Mouse (Mus musculus): ENCODE results near the gene Gm28041.
"Not testable (repeated sequence)": the region's sequence is repeated elsewhere in the genome, so short reads cannot be mapped to it uniquely, and the experiment has no call there.

Gene Gm28041

DNA sequence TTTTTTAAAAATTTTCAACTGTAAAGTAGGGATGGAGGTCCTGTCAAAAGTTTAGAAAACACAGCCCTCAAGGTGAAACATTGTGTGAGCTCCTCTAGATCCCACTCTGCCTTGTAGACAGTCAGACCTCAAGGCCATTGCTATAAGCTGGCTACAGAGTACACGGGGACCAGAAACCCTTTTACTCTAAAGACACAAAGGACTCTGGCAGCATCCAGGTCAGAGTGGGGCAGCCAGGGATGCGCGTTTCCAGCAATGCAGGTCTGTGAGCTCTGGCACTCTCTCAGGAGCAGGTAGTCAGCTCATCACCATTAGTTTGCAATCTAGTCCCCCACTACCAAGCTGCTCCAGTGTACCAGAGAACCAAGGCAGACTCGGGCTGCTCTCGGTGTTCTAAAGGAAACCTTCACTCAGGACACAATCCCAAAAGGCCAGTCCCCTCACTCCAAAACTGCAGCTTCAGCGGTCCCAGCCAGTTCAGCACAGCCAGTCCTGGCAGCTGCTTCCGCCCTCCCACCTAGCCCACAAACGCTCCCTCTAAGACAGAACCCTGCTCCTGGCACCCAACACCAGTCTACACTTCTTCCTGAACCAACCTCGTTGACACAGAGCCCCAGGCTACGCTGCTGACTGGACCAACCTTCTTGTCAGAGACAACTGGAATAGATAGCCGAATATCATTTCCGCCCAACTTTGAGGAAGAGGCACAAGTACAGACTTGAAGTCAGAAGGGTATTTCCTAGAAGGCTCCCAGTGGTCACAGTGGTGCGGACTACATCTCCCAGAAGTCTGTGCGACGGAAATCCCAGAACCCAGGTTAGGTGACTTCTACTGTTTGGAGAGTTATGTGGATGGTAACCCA lies at the start of gene Gm28041, which contains the start of gene Zfp456:
Gene Gm28041 (minus strand): TSS at position 684 of the 862 bp plus-strand sequence.
Gene Zfp456 (minus strand): TSS at position 761 of the 862 bp plus-strand sequence.
- DNase-seq (ENCODE audit: low spot score) = peak; percentile 63

DNA sequence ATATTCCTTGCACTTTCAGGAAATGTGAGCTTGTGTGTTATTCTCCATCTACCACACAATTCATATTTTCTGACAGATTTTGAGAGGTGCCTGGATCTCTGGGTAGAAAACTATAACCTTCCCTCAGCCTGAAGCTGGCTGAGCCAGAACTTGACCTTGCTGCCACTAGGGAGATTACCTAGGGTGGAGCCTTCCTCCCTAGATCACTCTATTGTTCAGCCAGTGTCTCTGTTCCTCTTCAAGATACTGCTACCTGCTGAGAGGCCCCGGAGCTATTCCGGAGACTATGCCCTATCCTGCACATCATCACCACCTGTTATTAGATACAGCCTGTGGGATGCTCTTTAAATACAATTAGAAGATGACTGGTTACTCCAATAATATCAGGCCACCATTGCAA lies 47.0 kb upstream of the Gm28041 start:
- DNase-seq (ENCODE audit: low spot score) = not testable (repeated sequence)

DNA sequence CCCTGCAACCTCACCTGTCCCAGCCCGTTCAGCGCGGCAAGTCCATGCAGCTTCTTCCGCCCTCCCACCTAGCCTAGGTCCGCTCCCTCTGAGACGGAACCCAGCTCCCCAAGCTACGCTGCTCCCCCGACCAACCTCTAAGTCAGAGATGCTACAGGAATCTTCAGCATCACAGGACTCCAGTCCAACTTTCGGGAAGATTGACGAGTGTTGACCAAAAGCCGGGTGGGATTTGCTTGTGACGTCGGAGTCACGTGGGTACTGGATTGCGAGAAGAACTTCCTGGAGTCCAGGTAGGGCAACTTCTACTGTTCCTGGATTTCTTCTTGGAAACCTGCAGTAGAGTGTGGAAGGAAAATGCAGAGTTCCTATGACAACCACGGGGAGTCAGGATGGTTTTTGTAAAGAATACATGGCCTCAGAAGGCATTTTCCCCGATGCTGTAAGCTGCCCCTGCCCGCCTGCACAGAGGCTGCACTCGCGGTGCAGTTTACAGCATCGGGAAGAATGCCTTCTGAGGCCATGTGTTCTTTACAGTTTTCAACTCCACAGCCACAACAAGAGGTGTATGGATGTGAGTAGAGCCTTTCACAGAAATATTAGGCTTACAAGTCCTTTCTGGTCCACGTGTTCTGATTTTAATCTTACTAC lies 45.8 kb upstream of the Gm28041 start, which contains the start of gene Zfp459:
Gene Zfp459 (minus strand): TSS at position 212 of the 651 bp plus-strand sequence.
- peak; percentile 7 for DNase-seq (ENCODE audit: low spot score)

DNA sequence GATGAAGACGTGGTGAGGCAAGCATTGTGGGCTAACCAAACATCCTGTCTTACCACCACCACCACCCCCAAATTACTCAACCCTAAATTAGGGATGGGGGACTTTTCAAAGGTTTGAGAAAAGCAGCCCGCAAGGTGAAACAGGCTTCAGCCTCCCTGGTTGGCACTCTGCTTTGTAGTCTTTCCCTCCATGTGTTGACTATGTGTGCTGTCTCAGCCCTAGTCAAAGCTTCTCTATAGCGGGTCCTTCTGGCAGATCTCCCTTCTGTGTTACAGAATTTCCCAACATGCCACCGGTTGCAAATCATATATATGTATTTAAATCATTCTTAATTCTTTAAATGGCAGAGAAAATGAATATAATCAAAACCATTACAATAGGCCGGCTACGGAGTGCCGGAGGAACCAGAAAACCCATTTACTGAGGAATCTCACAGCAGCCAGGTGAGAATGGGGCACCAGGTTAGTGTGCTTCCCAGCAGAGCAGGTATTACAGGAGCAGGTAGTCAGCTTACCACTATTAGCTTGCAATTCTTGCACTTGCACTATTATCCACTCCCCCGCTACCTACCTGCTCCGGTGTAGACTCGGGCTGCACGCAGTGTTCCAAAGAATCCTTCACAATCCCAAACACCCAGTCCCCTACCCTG lies 45.1 kb upstream of the Gm28041 start:
- no peak for DNase-seq (ENCODE audit: low spot score)

DNA sequence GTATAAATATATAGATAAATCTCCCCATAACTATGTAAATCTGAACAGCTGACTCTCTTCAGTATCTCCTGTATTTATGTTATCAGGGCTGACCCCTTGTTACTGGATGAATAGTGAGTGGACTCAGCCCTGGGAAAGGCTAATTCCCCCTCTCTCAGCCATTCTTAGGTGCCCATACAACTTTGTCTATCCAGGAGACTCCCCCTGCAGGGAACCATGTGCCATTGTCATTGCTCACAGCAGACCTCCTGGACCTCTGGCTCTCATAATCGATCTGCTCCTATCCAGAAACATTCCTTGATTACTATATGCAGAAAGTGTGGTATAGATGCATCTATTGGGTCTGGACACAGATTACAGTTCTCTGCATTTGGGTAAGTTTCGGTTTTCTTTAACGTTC lies 41.3 kb upstream of the Gm28041 start:
- no peak for DNase-seq (ENCODE audit: low spot score)

DNA sequence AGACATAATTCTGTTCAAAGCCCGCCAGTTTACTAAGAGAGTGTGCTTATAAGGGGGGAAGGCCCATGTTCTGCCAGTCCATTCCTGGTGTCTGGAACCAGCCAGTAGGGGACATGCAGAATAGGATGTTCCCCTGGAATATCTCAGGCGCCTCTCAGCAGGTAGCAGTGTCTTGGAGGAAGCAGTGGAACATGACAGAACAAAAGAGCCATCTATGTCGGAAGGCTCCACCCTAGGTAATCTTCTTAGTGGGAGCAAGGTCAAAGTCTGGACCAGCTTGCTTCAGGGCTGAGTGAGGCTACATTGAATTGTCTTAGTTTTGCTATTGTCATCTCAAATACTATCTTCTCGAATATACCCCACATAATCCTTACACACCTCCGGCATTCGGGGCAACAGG lies 40.2 kb upstream of the Gm28041 start:
- DNase-seq (ENCODE audit: low spot score) = no peak

DNA sequence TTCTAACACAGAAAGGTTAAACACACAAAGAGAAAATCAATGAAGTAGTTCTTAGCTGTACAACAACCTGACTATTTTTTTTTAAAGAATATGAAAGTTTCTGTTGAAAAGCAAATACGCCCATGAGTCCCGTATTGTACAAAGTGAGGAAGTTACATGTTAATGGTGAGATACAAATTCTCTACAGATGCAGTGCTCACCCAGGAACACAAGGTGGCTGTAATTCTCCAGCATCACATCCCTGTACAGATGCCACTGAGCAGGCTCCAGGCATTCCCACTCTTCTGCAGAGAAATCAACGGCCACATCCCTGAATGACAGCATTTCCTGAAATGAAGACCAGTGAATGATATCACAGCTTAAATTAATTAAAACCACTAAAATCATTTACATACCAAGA lies 38.1 kb upstream of the Gm28041 start:
- not testable (repeated sequence) for DNase-seq (ENCODE audit: low spot score)

DNA sequence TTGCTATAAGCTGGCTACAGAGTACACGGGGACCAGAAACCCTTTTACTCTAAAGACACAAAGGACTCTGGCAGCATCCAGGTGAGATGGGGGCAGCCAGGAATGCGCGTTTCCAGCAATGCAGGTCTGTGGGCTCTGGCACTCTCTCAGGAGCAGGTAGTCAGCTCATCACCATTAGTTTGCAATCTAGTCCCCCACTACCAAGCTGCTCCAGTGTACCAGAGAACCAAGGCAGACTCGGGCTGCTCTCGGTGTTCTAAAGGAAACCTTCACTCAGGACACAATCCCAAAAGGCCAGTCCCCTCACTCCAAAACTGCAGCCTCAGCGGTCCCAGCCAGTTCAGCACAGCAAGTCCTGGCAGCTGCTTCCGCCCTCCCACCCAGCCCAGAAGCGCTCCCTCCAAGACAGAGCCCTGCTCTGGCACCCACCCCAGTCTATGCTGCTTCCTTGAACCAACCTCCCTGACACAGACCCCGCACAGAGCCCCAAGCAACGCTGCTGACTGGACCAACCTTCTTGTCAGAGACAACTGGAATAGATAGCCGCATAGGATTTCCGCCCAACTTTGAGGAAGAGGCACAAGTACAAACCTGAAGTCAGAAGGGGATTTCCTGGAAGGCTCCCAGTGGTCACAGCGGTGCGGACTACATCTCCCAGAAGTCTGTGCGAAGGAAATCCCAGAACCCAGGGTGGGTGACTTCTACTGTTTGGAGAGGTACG lies 23.8 kb upstream of the Gm28041 start, which contains the start of gene Zfp429:
Gene Zfp429 (minus strand): TSS at position 637 of the 721 bp plus-strand sequence.
- DNase-seq (ENCODE audit: low spot score) = peak; percentile 57

DNA sequence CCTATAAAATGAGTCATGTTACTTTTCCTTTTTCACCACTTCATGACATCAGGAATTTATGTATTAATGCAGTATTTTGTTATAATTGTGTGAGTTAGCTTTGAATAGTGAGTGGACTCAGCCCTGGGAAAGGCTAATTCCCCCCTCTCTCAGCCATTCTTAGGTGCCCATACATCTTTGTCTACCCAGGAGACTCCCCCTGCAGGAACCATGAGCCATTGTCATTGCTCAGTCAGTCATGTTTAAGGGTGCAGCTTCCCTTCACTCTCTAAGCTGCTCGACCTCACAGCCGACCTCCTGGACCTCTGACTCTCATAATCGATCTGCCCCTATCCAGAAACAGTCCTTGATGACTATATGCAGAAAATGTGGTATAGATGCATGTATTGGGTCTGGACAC lies 722 bp upstream of the Gm28041 start:
- DNase-seq (ENCODE audit: low spot score) = not testable (repeated sequence)

DNA sequence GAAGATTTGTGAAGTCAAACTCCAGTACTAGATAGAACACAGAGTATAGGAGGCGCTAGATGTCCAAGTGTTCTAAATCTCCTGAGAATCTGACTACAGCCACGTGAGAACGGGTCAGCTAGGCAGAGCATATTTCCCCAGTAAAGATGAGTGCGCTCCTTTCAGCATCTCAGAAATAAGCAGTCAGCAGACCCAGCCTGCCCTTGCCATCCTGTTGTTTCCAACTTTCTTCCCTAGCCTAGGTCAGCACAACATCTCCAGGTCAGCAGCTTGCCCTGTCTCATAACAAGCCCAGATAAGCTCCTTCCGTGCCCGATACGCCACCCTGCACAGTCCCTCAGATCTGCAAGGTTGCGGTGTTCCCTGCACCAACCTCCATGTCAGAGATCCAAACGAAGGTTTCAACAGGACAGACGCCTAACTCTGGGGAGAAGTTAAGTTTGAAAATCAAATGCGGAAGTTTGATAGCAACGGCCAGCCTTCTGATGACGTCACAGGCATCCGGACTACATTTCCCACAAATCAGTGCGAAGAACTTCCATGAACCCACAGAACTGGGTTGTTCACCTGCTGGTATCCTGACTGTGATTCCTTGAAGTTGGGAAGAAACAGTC lies 15.3 kb downstream of the Gm28041 start, which contains the start of the genes Gm28044 and Zfp953:
Gene Gm28044 (minus strand): TSS at position 406 of the 614 bp plus-strand sequence.
Gene Zfp953 (minus strand): TSS at position 475 of the 614 bp plus-strand sequence.
- peak; percentile 87 for DNase-seq (ENCODE audit: low spot score)

DNA sequence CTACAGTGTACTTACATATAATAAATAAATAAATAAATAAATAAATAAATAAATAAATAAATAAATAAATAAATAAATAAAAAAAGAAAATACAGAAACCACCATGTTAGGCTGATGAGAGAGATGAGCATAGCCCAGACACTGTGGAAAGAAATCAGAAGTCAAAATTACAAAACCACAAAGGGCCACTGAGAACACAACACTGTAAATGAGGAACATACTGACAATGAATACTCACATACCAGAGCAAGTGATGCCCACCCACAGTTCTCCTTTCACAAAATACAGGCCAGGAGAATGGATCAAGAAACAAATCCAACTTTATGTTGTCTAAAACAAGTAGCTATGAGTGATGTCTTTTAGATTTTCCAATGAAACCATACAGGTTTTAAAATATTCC lies 23.7 kb downstream of the Gm28041 start:
- DNase-seq (ENCODE audit: low spot score) = no peak

DNA sequence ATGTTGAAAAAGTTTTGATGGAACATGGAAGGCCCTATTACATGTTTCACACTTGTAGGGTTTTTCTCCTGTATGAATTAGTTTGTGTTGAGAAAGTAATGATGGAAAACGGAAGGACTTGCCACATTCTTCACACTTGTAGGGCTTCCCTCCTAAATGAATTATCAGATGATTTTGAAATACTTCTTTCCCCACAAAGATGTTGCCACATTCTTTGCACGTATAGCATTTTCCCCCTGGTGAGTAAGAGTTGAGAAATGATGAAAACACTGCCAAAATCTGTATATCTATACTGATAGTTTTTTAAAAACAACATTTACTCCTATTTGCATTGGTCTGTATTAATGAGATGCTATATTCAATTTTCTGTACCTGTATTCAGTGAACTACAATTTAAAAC lies 32.1 kb downstream of the Gm28041 start:
- DNase-seq (ENCODE audit: low spot score) = no peak

DNA sequence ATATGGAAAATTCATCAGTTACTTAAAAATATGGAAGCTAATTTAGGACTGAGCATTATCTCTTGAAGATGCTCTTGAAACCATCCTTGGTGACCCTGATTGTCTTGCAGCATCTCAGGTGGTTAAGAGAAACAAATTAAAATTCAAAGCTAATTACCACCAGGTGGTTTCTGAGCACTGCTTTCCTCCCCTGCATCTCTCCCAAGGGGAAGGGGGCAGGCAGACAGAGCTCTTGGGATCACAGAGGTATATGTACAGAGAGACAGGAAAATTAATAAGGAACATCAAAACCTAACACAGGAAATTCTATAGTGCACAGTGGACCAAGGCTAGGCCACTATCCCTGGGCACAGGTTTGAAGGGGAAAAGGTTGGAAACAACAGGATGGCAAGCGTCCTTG lies 42.7 kb downstream of the Gm28041 start:
- DNase-seq (ENCODE audit: low spot score) = peak; percentile 2

DNA sequence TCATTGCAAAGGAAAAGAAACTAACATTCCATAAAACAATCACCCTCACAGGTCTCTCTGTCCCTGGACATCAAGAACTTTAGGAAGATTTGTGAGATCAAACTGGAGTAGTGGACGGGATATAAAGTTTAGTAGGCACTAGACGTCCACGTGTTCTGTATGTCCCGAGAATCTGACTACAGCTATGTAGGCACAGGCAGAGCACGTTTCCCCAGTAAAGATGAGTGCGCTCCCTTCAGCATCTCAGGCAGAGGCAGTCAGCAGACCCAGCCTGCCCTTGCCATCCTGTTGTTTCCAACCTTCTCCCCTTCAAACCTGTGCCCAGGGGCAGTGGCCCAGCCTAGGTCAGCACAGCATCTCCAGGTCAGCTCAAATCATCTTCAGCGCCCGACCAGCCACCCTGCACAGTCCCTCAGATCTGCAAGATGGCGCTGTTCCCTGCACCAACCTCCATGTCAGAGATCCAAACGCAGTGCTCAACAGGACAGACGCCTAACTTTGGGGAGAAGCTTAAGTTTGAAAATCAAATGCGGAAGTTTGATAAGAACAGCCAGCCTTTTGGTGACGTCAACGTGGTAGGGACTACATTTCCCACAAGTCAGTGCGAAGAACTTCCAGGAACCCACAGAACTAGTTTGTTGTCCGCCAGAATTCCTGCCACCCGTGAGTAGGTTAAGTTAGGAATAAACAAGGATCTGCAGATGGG lies 43.4 kb downstream of the Gm28041 start, which contains the start of gene Zfp595:
Gene Zfp595 (minus strand): TSS at position 552 of the 706 bp plus-strand sequence.
- DNase-seq (ENCODE audit: low spot score) = peak; percentile 86

DNA sequence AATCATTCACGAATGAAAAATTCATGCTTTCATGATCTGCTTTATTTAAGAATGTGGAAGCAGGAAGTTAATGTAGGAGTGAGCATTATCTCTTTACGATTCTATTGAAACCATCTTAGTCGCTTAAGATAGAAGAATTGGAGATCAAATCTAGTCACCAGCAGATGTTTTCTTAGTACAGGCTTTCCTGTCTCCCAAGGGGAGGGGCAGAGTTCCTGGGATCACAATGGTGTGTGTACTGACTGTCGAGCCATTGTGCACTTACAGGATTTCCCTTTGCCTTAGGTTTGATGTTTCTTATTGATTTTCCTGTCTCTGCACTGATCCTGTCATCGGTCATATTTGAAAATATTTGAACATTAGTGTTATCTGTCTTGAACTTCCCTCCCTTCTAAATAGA lies 68.8 kb downstream of the Gm28041 start:
- DNase-seq (ENCODE audit: low spot score) = no peak

DNA sequence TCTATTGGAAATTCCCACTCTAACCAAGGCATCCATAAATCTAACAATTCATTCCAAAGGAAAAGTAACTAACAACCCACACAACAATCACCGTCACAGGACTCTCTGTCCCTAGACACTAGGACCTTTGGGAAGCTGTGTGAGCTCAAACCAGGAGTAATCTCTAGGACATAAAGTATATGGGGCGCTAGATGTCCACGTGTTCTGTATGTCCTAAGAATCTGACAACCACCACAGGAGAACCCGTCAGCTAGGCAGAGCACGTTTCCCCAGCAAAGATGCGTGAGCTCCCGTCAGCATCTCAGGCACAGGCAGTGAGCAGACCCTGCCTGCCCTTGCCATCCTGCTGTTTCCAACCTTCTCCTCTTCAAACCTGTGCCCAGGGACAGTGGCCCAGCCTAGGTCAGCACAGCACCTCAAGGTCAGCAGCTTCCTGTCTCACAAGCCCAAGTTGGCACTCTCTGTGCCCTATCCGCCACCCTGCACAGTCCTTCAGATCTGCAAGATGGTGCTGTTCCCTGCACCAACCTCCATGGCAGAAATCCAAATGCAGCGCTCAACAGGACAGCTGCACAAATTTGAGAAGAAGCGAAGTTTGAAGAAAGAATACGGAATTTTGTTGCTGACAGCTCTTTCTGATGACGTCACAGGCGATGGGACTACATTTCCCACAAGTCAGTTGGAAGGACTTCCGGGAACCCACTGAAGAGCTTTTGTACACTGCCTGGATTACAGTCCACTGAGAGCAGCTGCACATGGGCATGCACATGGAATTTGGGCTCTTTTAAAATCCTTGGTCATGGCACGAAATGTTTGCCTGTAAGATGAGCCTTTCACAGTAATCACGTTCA lies 69.5 kb downstream of the Gm28041 start, which contains the start of gene Zfp457:
Gene Zfp457 (minus strand): TSS at position 664 of the 851 bp plus-strand sequence.
- DNase-seq (ENCODE audit: low spot score) = peak; percentile 92

Measured in adipocyte (in vitro differentiated cells).